ENCODE assay signal across 15 mouse cellular contexts in genomic region chr2:179260892-179261291, GRCm38 (mm10).
"Had no signal": no experiment of that assay in that cellular context is flagged by ENCODE, and none has a peak within 500 bp of the region (broad histone marks: within the 10 kb centered on the region; RNA-seq: fewer than 3 reads in every experiment).

No protein-coding gene starts in this region.

- DNase-seq: retina, postnatal 1 day; right cerebral cortex, adult 18-20 months; right cerebral cortex, postnatal 14 days; right cerebral cortex, postnatal 25 days; right cerebral cortex, postnatal 4 days; spleen, adult 18-20 months; thymus, adult 18-20 months; thymus, adult 2 months; thymus, postnatal 14 days; thymus, postnatal 25 days; thymus, postnatal 36 days; thymus, postnatal 4 days had no signal

- H3K4me1 ChIP-seq: neural tube, embryonic 15.5 days; stomach, embryonic 15.5 days had no signal

- H3K4me2 ChIP-seq: neural tube, embryonic 15.5 days; stomach, embryonic 15.5 days had no signal

- H3K9me3 ChIP-seq: neural tube, embryonic 15.5 days; stomach, embryonic 15.5 days had no signal

- H3K36me3 ChIP-seq: neural tube, embryonic 15.5 days; stomach, embryonic 15.5 days had no signal

- H3K4me3 ChIP-seq: neural tube, embryonic 15.5 days; stomach, embryonic 15.5 days had no signal

- H3K27ac ChIP-seq: neural tube, embryonic 15.5 days; stomach, embryonic 15.5 days; stomach, postnatal 0 days had no signal

- H3K27me3 ChIP-seq: neural tube, embryonic 15.5 days; stomach, embryonic 15.5 days had no signal

- H3K9ac ChIP-seq: neural tube, embryonic 15.5 days; stomach, embryonic 15.5 days had no signal
